Mouse (Mus musculus) forebrain, embryonic 16.5 days (tissue): ENCODE data around the gene Nod1. TPM values are rescaled to one million over a fixed set of nuclear protein-coding genes. Genes with fewer than 3 reads are reported as not detected.

Source experiments
- ATAC-seq: fragments of 200-750 bp; cut with Nextera tagmentation; 2 replicates; pipeline ENCODE4 v1.8.0; 2017; ENCODE audit warnings: mild to moderate bottlenecking, moderate library complexity
- H3K27ac ChIP-seq: fragments of 300-500 bp; sonication (generic); 2 replicates; pipeline ENCODE4 v1.5.1; 2014; ENCODE audit warnings: low read length, control low read depth
- H3K27me3 ChIP-seq: fragments of 300-500 bp; sonication (generic); replicated peaks from 2 replicates; pipeline ENCODE4 v1.6.1; 2014; ENCODE audit warnings: low read length; ENCODE audit not compliant: control insufficient read depth, insufficient read depth
- H3K36me3 ChIP-seq: fragments of 300-500 bp; sonication (generic); 2 replicates; pipeline ENCODE4 v1.6.1; 2014; ENCODE audit not compliant: control insufficient read depth, insufficient read depth
- H3K4me1 ChIP-seq: fragments of 300-500 bp; sonication (generic); replicated peaks from 2 replicates; pipeline ENCODE4 v1.6.1; 2014; ENCODE audit warnings: low read length; ENCODE audit not compliant: control insufficient read depth, insufficient read depth
- H3K4me2 ChIP-seq: fragments of 300-500 bp; sonication (generic); 2 replicates; pipeline ENCODE4 v1.6.1; 2014; ENCODE audit warnings: mild to moderate bottlenecking, low read length, control low read depth
- H3K4me3 ChIP-seq: fragments of 300-500 bp; sonication (generic); replicated peaks from 2 replicates; pipeline ENCODE4 v1.5.1; 2014; ENCODE audit warnings: mild to moderate bottlenecking, low read length, control low read depth
- H3K9ac ChIP-seq: fragments of 300-500 bp; sonication (generic); replicated peaks from 2 replicates; pipeline ENCODE4 v1.6.1; 2014; ENCODE audit warnings: low read depth, low read length, control low read depth
- H3K9me3 ChIP-seq: fragments of 300-500 bp; sonication (generic); 2 replicates; pipeline ENCODE4 v1.6.1; 2016; ENCODE audit warnings: low read length; ENCODE audit not compliant: control insufficient read depth
- WGBS: fragments of 180-500 bp; shearing (Covaris S2); extraction: QIAGEN DNeasy Blood & Tissue Kit; methylation state at CpG from one replicate; pipeline ENCODE4 v1.1.7; 2014; 5-methylcytosine and 5-hydroxymethylcytosine counted together
- polyA plus RNA-seq: library from polyadenylated mRNA; unstranded; fragments of >200 nt; fragmentation: Nextera tagmentation; extraction: Ambion mirVana; gene quantifications from 2 replicates; pipeline ENCODE4 v1.2.1, GENCODE M21; 2015

The Nod1 gene
- polyA plus RNA-seq: 2.3 and 2.5 TPM in 2 replicates

DNA sequence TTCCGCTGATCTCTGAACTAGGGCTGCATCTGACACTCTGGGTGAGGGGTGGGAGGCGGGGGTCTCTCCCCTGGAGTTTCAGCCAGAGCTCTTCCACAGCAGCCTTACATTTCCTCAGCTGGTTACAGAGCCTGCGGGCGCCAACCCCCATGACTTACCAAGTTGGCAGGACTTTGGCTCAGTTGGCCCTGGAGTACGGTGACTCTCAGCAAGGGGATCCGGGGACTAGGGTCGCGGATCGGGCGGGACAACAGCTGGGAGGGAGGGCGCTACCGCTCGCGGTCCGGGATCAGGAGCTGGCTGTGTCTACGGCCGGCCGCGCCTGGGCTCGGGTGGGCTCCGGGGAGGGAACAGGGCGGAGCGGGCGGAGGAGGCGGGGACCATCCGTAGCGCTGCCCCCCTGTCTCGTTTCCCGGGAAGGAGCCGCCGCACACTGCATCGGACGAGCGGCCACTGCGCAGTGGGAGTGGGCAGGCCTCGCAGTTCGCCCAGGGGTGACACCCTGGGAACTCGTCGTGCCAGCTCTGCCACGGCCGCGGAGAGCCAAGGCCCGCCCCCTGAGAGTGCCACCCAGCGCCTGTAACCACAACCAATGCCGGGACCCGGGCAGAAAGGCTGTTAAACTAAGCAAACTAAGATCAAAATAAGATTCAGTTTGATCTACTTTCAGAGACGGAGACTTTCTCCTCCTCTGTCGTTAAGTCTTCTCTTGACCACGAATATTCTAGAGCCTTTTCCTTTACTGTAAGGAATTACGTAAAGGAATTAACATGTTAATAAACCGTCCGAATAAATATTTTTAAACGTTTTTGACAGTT is at the start of gene Nod1:
TSS of gene Nod1 (minus strand) at position 502 of the 818 bp plus-strand sequence.
- ATAC-seq: peak; percentile 91
- no peak within 1 kb of the TSS for H3K27ac ChIP-seq

DNA sequence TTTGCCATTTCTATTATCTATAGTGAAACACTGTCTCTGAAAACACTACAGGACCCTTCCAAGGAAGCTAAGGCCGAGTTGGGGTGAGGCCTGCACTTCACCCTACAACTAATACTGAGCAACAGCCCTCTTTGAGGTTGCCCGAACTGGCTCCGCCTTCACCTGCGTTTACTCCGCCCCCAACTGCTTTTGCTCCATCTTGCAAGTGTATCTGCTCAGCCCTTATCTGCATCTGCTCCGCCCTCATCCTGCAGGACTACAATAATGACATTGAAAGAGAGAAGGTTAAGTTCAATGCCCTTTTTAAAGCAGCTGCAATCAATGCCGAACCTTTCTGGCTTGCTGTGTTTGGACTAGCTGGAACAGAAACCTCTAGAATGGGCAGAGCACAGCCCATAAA is 49.4 kb upstream of the Nod1 start:
- WGBS: 82% methylated on average over 7 of the region's 7 CpGs
- no peaks in the 10 kb centered on the region; the same call in 1 of the 2 replicates for H3K4me1 ChIP-seq

More for the DNA sequence above, at the start of gene Nod1:
- Histone ChIP-seq H3K4me3 (peak within 1 kb of the TSS; percentile 51), H3K36me3 (no peaks in the 10 kb centered on the region), H3K27me3 (peaks cover 11% of the 10 kb centered on the region; the same call in 1 of the 2 replicates), H3K9ac (peak within 1 kb of the TSS; percentile 56), H3K4me2 (peak within 1 kb of the TSS; percentile 80), H3K9me3 (no peaks in the 10 kb centered on the region), H3K4me1 (peaks cover 5% of the 10 kb centered on the region; the same call in 1 of the 2 replicates)
- WGBS: 2% methylated on average over 50 of the region's 53 CpGs

GRCm38 (mm10) chr6:55018417-55018816 is 46.0 kb upstream of the Nod1 start:
- no peak overlapping the region for H3K9ac ChIP-seq
- WGBS: 84% methylated on average over 2 of the region's 2 CpGs
- H3K27me3 ChIP-seq: no peaks in the 10 kb centered on the region; the same call in 1 of the 2 replicates
- no peak overlapping the region for H3K27ac ChIP-seq
- no peaks in the 10 kb centered on the region for H3K9me3 ChIP-seq
- H3K36me3 ChIP-seq: no peaks in the 10 kb centered on the region
- no peak for ATAC-seq
- H3K4me1 ChIP-seq: peaks cover 5% of the 10 kb centered on the region; the same call in 1 of the 2 replicates
- H3K4me3 ChIP-seq: no peak overlapping the region
- H3K4me2 ChIP-seq: no peak overlapping the region

More for the DNA sequence above, 49.4 kb upstream of the Nod1 start:
- Histone ChIP-seq H3K36me3 (no peaks in the 10 kb centered on the region), H3K4me3 (no peak overlapping the region), H3K27ac (no peak overlapping the region), H3K9me3 (no peaks in the 10 kb centered on the region), H3K9ac (no peak overlapping the region), H3K4me2 (no peak overlapping the region), H3K27me3 (no peaks in the 10 kb centered on the region)
- no peak for ATAC-seq

GRCm38 (mm10) chr6:55016710-55017583 is 44.5 kb upstream of the Nod1 start:
- WGBS: 28% methylated on average over 15 of the region's 15 CpGs

GRCm38 (mm10) chr6:55016236-55016635 is 43.8 kb upstream of the Nod1 start:
- peak; percentile 69 for ATAC-seq
- H3K4me3 ChIP-seq: no peak overlapping the region
- peaks cover 5% of the 10 kb centered on the region; the same call in 1 of the 2 replicates for H3K4me1 ChIP-seq
- H3K4me2 ChIP-seq: no peak overlapping the region
- H3K36me3 ChIP-seq: no peaks in the 10 kb centered on the region
- 11% methylated on average over 5 of the region's 5 CpGs for WGBS
- peaks cover 12% of the 10 kb centered on the region; the same call in 1 of the 2 replicates for H3K27me3 ChIP-seq
- no peak overlapping the region for H3K27ac ChIP-seq
- no peaks in the 10 kb centered on the region for H3K9me3 ChIP-seq
- H3K9ac ChIP-seq: no peak overlapping the region

More at GRCm38 (mm10) chr6:55016710-55017583, 44.5 kb upstream of the Nod1 start:
- H3K9ac ChIP-seq: no peak overlapping the region
- no peaks in the 10 kb centered on the region for H3K9me3 ChIP-seq
- H3K27ac ChIP-seq: no peak overlapping the region
- peaks cover 5% of the 10 kb centered on the region; the same call in 1 of the 2 replicates for H3K4me1 ChIP-seq
- ATAC-seq: peak; percentile 85
- H3K4me2 ChIP-seq: no peak overlapping the region
- H3K27me3 ChIP-seq: peaks cover 7% of the 10 kb centered on the region; the same call in 1 of the 2 replicates
- H3K4me3 ChIP-seq: no peak overlapping the region
- no peaks in the 10 kb centered on the region for H3K36me3 ChIP-seq

DNA sequence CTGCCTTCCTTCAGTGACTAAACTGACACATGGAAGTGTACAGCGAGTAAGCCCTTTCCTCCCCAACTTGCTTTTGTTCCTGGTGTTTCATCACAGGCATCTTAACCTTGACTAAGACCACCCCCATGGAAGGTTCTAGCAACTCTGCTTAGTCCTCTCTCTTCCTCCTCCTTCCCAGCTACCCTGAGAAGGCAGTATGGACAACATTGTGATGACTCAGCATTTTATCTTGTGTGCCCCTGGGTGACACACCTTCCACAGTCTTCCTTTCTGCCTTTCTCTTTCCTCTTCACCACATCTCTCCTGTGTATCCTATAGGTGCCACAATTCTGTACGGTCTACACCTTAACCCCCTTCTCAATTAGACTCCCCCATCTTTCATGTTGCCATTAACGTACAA is 41.8 kb upstream of the Nod1 start:
- H3K27me3 ChIP-seq: peaks cover 19% of the 10 kb centered on the region
- no peak overlapping the region for H3K4me3 ChIP-seq
- 90% methylated on average over 3 of the region's 3 CpGs for WGBS
- H3K9me3 ChIP-seq: no peaks in the 10 kb centered on the region
- no peak overlapping the region for H3K9ac ChIP-seq
- H3K27ac ChIP-seq: no peak overlapping the region
- ATAC-seq: no peak
- no peak overlapping the region for H3K4me2 ChIP-seq
- peaks cover 11% of the 10 kb centered on the region for H3K4me1 ChIP-seq
- no peaks in the 10 kb centered on the region for H3K36me3 ChIP-seq

- Histone ChIP-seq H3K36me3 (no peaks in the 10 kb centered on the region), H3K27me3 (peaks cover 30% of the 10 kb centered on the region)
- WGBS: 89% methylated on average over 7 of the region's 7 CpGs
Measured at GRCm38 (mm10) chr6:55012516-55012915, 40.1 kb upstream of the Nod1 start.

GRCm38 (mm10) chr6:55010330-55011091 is 38.1 kb upstream of the Nod1 start:
- Histone ChIP-seq H3K4me1 (peaks cover 6% of the 10 kb centered on the region), H3K4me3 (no peak overlapping the region), H3K36me3 (no peaks in the 10 kb centered on the region), H3K27ac (no peak overlapping the region), H3K9me3 (no peaks in the 10 kb centered on the region), H3K9ac (no peak overlapping the region), H3K27me3 (peaks cover 34% of the 10 kb centered on the region), H3K4me2 (no peak overlapping the region)
- ATAC-seq: no peak
- 77% methylated on average over 3 of the region's 4 CpGs for WGBS

More at GRCm38 (mm10) chr6:55012516-55012915, 40.1 kb upstream of the Nod1 start:
- no peak overlapping the region for H3K4me2 ChIP-seq
- H3K27ac ChIP-seq: no peak overlapping the region
- no peaks in the 10 kb centered on the region for H3K9me3 ChIP-seq
- no peak overlapping the region for H3K9ac ChIP-seq
- no peak overlapping the region for H3K4me3 ChIP-seq
- no peak for ATAC-seq
- peaks cover 11% of the 10 kb centered on the region for H3K4me1 ChIP-seq
